Mouse (Mus musculus) macrophage (primary cell): Measurements from ENCODE around the gene Col24a1. TPM values are rescaled to one million over a fixed set of nuclear protein-coding genes. Genes with fewer than 3 reads are reported as not detected.

Source experiments
- H3K27ac ChIP-seq: fragments of 350-480 bp; formaldehyde crosslinking; 2 replicates; pipeline ENCODE4 v1.9.0; 2021
- H3K36me3 ChIP-seq: fragments of 350-480 bp; formaldehyde crosslinking; 2 replicates; pipeline ENCODE4 v1.9.0; 2021; ENCODE audit errors: inconsistent target
- H3K4me3 ChIP-seq: fragments of 350-480 bp; formaldehyde crosslinking; 2 replicates; pipeline ENCODE4 v1.9.0; 2021; ENCODE audit errors: inconsistent target
- H3K79me2 ChIP-seq: fragments of 350-480 bp; formaldehyde crosslinking; 2 replicates; pipeline ENCODE4 v1.9.0; 2021; ENCODE audit errors: inconsistent target
- WGBS: methylation state at CpG from one replicate; pipeline ENCODE4 v1.1.7; 2026; ENCODE audit warnings: inconsistent platforms; ENCODE audit not compliant: missing documents; 5-methylcytosine and 5-hydroxymethylcytosine counted together
- polyA plus RNA-seq: library from polyadenylated mRNA; stranded (reverse); fragments of 250-400 nt; gene quantifications from 3 replicates; pipeline ENCODE4 v1.2.4, GENCODE M21; 2018; ENCODE audit warnings: inconsistent platforms

The Col24a1 gene
- polyA plus RNA-seq, 1 experiment from 2014 or later, result not detected

DNA sequence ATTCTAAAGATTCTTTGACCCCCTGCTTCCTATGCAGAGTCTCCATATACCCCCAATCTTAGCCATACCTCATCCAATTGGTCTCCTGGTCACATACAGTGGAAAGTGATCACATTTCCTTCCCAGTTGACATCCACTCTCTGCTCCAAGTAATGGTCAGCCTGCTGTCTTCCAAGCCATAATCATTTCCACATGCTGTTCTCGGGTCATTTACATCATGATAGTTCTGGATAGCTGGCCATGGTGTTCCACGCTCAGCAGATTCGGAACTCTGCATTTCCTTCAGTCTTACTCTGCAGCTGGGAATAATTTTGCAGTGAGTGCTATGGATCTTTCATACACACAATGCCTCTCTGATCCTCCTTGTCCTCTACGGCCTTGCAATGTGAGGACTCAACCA lies 233.0 kb downstream of the Col24a1 start:
- no peaks in the 10 kb centered on the region for H3K79me2 ChIP-seq

DNA sequence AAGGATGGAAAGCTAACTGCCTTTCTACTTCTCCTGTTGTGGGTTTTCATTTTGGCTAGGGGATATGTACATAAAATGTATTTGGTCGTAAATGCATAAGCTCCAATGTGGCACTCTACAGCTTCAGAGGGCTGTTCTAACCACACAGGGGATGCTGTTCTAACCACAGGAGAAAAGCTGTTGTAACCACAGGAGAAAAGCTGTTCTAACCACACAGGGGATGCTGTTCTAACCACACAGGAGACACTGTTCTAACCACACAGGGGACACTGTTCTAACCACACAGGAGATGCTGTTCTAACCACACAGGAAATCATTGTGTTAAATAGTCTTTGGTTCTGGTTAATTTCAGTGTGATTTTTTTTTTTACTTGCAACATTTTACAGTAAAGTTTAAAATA lies 245.6 kb downstream of the Col24a1 start:
- WGBS, result 0% methylated on average over 1 of the region's 1 CpGs
- Histone ChIP-seq H3K79me2 (no peaks in the 10 kb centered on the region), H3K4me3 (no peak overlapping the region), H3K36me3 (no peaks in the 10 kb centered on the region), H3K27ac (no peak overlapping the region)

More for the DNA sequence above, 233.0 kb downstream of the Col24a1 start:
- H3K27ac ChIP-seq, result no peak overlapping the region
- no peaks in the 10 kb centered on the region for H3K36me3 ChIP-seq
- 98% methylated on average over 4 of the region's 4 CpGs for WGBS
- no peak overlapping the region for H3K4me3 ChIP-seq

DNA sequence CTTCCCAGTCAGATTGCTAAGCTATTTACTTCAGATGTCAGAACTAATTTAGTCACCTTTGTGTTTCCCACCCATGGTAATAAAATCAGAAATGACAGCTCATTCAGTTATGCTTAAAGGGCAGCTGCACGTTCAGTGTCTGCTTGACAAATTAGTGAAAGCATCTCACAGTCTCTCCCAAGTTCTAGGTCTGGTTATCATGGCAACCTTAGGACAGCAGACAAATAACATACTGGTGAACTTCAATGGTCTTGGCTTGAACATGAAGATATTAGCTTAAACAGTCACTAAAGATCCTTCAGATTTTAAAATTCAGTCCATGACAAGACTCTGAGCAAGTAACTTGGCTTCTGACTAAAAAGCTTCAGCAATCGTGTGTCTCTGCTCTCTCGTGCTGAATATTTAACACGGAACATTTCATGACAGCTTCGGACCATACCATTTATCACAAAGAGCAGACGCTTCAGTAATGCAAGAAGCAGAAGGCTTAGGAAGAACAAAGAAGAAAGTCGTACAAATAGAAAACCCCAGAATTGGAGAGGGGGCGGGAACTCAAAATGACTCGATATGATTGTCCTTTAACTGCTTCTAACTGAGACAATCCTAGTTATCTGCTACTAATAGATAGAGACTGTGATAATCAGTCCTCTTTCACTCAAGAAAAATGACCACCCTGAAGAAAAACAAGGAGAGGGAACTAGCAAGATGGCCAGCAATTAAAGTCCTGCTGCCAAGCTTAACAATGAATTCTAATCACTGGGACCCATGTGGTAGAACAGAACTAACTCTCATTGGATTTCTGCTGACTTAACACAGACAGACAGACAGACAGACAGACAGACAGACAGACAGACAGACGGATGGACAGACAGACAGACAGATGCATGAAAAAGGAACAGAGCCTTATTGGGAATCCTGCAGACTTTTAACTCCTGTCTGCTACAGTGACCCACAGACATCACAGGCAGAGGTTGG lies 256.5 kb downstream of the Col24a1 start:
- Histone ChIP-seq H3K79me2 (no peaks in the 10 kb centered on the region), H3K4me3 (no peak overlapping the region), H3K36me3 (no peaks in the 10 kb centered on the region), H3K27ac (no peak overlapping the region)
- 86% methylated on average over 10 of the region's 10 CpGs for WGBS

DNA sequence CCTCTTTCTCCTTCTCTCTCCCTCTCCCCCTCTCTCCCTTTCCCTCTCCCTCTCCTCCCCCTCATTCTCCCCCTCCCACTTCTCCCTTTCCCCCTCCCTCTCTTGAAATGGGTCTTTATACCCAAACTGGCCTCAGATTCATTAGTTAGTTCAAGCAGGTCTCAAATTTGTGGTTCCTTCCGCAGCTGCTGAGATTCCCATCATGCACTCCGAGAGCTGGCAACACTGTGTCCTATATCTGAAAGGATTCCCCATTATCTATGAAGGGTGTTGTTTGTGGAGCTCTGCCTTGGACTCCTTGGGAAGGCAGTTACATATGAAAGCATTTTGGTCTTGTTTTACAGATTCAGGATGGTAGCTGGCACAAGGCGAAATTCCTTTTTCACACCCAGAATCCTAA lies 257.9 kb downstream of the Col24a1 start:
- H3K27ac ChIP-seq, result no peak overlapping the region
- H3K36me3 ChIP-seq, result no peaks in the 10 kb centered on the region
- 88% methylated on average over 3 of the region's 3 CpGs for WGBS
- H3K79me2 ChIP-seq, result no peaks in the 10 kb centered on the region
- H3K4me3 ChIP-seq, result no peak overlapping the region

DNA sequence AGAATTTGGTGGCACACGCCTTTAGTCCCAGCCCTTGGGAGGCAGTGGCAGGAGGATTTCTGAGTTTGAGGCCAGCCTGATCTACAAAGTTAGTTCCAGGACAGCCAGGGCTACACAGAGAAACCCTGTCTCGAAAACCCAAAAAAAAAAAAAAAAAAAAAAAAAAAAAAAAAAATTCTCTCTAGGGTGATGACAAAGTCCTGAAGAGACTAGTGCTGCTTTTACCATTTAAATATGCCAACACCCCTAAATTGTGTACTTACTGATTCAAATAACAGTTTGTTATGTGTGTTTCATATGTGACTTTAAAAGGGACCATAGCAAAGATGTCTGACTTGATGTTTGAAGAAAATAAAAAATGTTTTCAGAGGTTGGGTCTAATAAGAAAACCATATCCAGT lies 262.1 kb downstream of the Col24a1 start:
- Histone ChIP-seq H3K27ac (no peak overlapping the region), H3K36me3 (no peaks in the 10 kb centered on the region), H3K79me2 (no peaks in the 10 kb centered on the region), H3K4me3 (no peak overlapping the region)
- WGBS, result 100% methylated on average over 1 of the region's 2 CpGs

DNA sequence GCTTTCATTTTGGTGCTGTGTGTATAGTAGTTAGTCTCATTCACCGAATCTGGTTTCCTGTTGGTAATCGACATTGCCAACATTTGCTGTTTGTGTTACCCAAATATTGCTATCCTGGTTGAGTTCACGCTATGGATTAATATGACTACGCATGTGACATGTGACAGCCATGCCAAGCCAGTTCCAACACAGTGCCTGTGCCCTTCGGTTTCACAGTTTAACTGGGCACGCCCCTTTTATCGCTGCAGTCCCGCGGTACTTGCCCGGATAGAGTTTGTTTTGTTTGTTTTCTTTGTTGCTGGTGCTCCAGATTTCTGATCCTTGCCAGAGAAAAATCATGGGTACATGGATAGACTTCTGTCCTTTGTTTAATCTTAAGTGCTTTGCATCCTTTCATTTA lies 263.9 kb downstream of the Col24a1 start:
- no peaks in the 10 kb centered on the region for H3K36me3 ChIP-seq
- H3K27ac ChIP-seq, result no peak overlapping the region
- no peaks in the 10 kb centered on the region for H3K79me2 ChIP-seq
- H3K4me3 ChIP-seq, result no peak overlapping the region
- 92% methylated on average over 10 of the region's 10 CpGs for WGBS

DNA sequence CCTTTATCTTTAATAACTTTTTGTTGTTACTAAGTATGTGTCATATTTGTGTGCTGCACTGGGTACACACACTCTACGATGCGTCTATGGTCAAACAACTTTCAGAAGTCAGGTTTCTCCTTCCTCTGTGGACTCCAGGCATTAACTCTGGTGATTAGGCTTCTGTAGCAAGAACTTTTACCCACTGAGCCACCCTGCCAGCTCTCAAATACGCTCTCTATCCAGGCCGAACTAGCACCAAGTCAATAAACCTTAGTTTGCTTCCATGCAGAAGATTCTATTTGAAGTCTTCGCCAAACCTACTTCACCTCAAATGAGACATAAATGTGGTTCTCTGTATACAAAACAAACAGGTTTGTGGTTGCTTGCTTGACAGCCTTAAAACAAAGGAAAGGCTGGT lies 267.4 kb downstream of the Col24a1 start:
- WGBS, result 91% methylated on average over 5 of the region's 5 CpGs
- no peak overlapping the region for H3K4me3 ChIP-seq
- H3K27ac ChIP-seq, result no peak overlapping the region
- H3K36me3 ChIP-seq, result no peaks in the 10 kb centered on the region
- H3K79me2 ChIP-seq, result no peaks in the 10 kb centered on the region

DNA sequence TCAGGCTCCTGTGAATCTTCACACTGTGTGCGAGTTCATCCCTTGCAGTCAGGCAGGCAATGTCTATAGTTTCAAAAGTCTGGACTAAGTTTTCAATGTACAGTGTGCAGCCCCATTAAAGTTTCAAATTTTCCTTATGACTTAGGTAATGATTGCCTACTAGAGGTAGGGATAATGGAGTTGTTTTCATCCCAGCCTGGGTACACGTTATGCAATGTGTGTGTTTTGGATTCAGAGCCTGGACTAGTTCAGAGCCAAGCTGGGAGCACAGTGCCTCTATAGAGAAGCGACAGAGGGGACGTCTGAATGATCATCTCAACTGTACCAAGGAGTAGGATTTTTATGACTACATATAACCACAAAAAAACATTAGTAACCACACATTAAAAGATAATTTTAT lies 267.8 kb downstream of the Col24a1 start:
- Histone ChIP-seq H3K27ac (no peak overlapping the region), H3K79me2 (no peaks in the 10 kb centered on the region), H3K4me3 (no peak overlapping the region), H3K36me3 (no peaks in the 10 kb centered on the region)
- WGBS, result 92% methylated on average over 4 of the region's 4 CpGs

DNA sequence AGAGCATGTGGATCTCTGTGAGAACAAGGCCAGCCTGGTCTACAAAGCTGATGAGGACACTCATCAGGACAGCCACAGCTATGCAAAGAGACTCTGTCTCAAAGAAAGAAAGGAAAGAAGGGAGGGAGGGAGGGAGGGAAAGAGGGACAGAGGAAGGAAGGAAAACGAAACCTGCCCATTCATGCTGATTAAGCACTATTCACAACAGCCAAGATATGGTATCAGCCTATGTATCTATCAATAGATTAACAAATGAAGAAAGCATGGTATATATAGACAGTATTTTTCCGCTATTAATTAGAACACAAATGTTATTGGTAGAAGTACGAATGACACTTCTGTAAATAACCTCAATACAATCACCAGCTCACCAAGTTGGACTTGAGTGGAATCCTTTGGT lies 282.2 kb downstream of the Col24a1 start:
- H3K36me3 ChIP-seq, result peaks cover 4% of the 10 kb centered on the region
- peaks cover 14% of the 10 kb centered on the region for H3K79me2 ChIP-seq
- no peak overlapping the region for H3K27ac ChIP-seq
- no peak overlapping the region for H3K4me3 ChIP-seq
- whole genome bisulfite sequencing, result 91% methylated on average over 3 of the region's 3 CpGs

DNA sequence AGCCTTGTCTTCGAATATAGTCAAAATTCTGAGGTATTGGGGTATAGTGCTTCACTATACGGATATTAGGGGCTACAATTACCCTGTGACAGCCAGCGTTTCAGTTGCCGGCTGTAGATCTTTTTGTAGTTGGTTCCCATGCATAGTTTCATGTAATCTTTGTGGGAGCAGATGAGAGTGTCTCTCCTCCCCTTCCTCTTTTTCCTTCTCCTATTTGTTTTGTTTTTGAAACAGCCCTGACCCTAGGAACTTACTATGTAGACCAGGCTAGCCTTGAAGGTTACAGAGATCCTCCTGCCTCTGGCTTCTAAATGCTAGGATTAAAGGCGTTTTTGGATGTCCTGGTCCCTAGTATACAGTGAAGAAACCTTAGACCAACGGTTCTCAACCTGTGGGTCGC lies 283.1 kb downstream of the Col24a1 start:
- Histone ChIP-seq H3K4me3 (no peak overlapping the region), H3K79me2 (peaks cover 14% of the 10 kb centered on the region), H3K36me3 (peaks cover 6% of the 10 kb centered on the region), H3K27ac (no peak overlapping the region)
- 78% methylated on average over 7 of the region's 7 CpGs for WGBS

DNA sequence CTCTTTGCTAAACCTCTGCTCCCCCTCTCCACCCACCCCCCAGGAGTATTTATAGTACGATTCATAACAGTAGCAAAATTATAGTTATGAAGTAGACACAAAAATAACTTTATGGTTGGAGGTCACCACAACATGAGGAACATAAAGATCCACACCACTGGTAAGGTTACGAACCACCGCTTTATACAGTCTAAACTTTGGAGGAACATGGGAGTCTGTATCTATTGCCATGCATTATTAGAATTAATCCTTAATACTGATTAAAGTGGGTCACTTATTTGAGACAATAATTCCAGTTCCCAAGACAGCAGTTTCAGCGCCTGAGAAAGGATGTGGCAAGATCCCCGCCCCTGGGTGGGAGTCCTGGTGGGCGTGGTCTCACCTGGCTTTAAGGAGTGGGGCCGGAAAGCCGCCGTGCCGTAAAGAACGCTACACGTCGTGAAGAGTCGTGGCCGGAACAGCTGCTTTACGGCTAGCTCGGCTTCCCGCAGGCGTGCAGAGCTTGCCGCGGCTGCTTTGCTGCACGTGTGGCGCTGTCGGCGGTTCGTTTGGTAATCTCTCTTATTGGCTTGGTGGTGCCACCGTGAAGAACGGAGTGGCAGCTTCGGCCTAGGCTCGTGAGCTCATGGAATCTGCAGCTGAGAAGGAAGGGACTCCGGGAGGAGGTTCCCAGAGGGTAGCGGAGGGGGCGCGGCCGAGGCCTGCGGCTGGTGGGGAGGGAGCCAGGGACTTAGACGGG lies 283.6 kb downstream of the Col24a1 start, which contains the start of gene Znhit6:
Gene Znhit6, plus strand, starts transcription at position 463 of the 739 bp plus-strand sequence.
- Histone ChIP-seq H3K4me3 (peak within 1 kb of the TSS; percentile 73), H3K79me2 (peaks cover 14% of the 10 kb centered on the region), H3K36me3 (peaks cover 6% of the 10 kb centered on the region), H3K27ac (peak within 1 kb of the TSS; percentile 4; the same call in 1 of the 2 replicates)
- 9% methylated on average over 37 of the region's 37 CpGs for WGBS

DNA sequence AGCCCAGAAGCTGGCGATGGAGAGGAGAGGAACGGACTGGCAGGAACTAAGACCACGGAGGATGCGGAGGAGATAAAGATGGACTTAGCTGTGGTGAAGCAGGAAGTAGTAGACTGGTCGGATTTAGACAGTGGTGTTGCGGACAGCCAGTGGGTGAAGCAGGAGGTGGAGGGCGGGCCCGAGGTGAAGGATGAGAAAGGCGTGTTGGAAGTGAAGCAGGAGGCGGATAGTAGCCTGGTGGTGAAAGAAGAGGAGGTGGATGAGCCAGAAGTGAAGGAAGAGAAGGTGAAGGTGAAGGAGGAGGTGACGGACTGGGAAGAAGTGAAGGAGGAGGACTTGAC lies 284.2 kb downstream of the Col24a1 start:
- peaks cover 14% of the 10 kb centered on the region for H3K79me2 ChIP-seq
- peak overlapping the region; percentile 4; the same call in 1 of the 2 replicates for H3K27ac ChIP-seq
- 1% methylated on average over 11 of the region's 11 CpGs for WGBS

DNA sequence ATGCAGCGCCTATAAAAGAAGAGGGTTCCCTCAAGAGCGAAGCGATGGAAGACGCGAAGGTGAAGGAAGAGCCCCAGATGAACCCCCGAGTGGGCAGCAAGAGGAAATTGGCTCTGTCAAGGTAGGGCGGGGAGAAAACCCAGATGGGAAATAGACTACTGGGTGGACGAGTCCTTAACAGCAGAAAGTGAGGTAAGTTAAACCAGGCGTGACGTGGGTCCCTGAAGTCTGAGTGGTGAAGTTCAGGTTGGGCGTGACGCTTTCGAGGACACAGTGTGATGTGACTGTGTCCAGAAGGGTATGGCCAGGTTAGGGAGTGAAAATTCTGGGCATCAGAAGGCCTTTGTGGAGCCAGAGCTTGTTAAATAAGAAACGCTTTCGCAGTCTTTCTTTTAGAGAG lies 284.6 kb downstream of the Col24a1 start:
- Histone ChIP-seq H3K36me3 (peaks cover 6% of the 10 kb centered on the region), H3K27ac (peak overlapping the region; percentile 4; the same call in 1 of the 2 replicates), H3K4me3 (peak overlapping the region; percentile 73), H3K79me2 (peaks cover 14% of the 10 kb centered on the region)
- 37% methylated on average over 15 of the region's 15 CpGs for WGBS

More for the DNA sequence above, 284.2 kb downstream of the Col24a1 start:
- H3K36me3 ChIP-seq, result peaks cover 6% of the 10 kb centered on the region
- H3K4me3 ChIP-seq, result peak overlapping the region; percentile 73

DNA sequence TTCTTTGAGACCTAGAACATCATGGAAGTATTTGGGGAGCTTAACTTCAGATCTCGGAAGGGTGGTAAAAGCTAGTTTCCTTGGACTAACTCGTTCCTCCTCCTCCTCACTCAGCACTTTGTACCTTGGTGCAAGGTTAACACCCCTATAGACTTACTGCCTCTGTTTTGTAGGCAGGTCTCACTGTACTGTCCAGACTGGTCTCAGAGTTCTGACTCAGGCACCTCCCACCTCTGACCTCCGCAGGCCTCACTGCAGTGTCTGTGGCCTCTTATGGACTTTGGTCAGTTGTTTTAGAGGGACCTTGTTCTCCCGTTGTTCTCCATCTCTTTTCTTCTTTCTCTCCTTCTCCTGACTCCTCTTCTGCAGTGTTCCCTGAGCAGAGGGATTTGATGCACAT lies 290.8 kb downstream of the Col24a1 start:
- Histone ChIP-seq H3K79me2 (no peaks in the 10 kb centered on the region), H3K36me3 (peaks cover 48% of the 10 kb centered on the region), H3K27ac (no peak overlapping the region), H3K4me3 (no peak overlapping the region)
- 87% methylated on average over 4 of the region's 4 CpGs for WGBS
